ENCODE assay signal across 20 mouse cellular contexts in genomic region chr12:50333182-50333581, GRCm38 (mm10).
DNase-seq lines count a peak whose midpoint lies in the region; ATAC-seq lines count a peak whose summit lies in the region.
"Had no signal": no experiment of that assay in that cellular context is flagged by ENCODE, and none has a peak within 500 bp of the region (broad histone marks: within the 10 kb centered on the region; RNA-seq: fewer than 3 reads in every experiment).

No protein-coding gene starts in this region.

- DNase-seq in forebrain, embryonic 10.5 days (ENCODE audit: extremely low spot score, low spot score): no peak
- peak; percentile 92 for DNase-seq in retina, postnatal 1 day
- no peak for DNase-seq in adrenal gland, adult (ENCODE audit: inconsistent age in 2 of 2, low spot score in 1 of 2)
- DNase-seq: adrenal gland, adult 8-10 months; heart, postnatal 14 days; kidney, adult 8-10 months; kidney, postnatal 14 days; layer of hippocampus, postnatal 36 days; liver; lung, postnatal 14 days; thymus, postnatal 25 days had no signal

- H3K27ac ChIP-seq in forebrain, embryonic 12.5 days: no peak overlapping the region
- no peak overlapping the region for H3K27ac ChIP-seq in forebrain, embryonic 10.5 days
- H3K27ac ChIP-seq in midbrain, embryonic 13.5 days: no peak overlapping the region
- H3K27ac ChIP-seq in midbrain, embryonic 15.5 days: no peak overlapping the region
- no peak overlapping the region for H3K27ac ChIP-seq in forebrain, embryonic 15.5 days (replicated peaks)
- H3K27ac ChIP-seq: layer of hippocampus, adult 2 months had no signal

- no peak overlapping the region for H3K9ac ChIP-seq in forebrain, embryonic 12.5 days
- no peak overlapping the region for H3K9ac ChIP-seq in midbrain, embryonic 13.5 days (replicated peaks)
- H3K9ac ChIP-seq in midbrain, embryonic 15.5 days: no peak overlapping the region
- H3K9ac ChIP-seq in forebrain, embryonic 15.5 days (replicated peaks): no peak overlapping the region

- H3K4me3 ChIP-seq in forebrain, embryonic 12.5 days (replicated peaks): no peak overlapping the region
- no peak overlapping the region for H3K4me3 ChIP-seq in forebrain, embryonic 10.5 days
- no peak overlapping the region for H3K4me3 ChIP-seq in midbrain, embryonic 13.5 days (replicated peaks)
- no peak overlapping the region for H3K4me3 ChIP-seq in midbrain, embryonic 15.5 days
- H3K4me3 ChIP-seq in forebrain, embryonic 15.5 days: no peak overlapping the region
- H3K4me3 ChIP-seq: layer of hippocampus, adult 2 months; megakaryocyte, embryonic 14.5 days; myocyte had no signal

- no peaks in the 10 kb centered on the region for H3K36me3 ChIP-seq in forebrain, embryonic 12.5 days (replicated peaks)
- no peaks in the 10 kb centered on the region for H3K36me3 ChIP-seq in forebrain, embryonic 10.5 days (replicated peaks)
- H3K36me3 ChIP-seq in midbrain, embryonic 13.5 days: no peaks in the 10 kb centered on the region
- H3K36me3 ChIP-seq in midbrain, embryonic 15.5 days (replicated peaks): no peaks in the 10 kb centered on the region
- no peaks in the 10 kb centered on the region for H3K36me3 ChIP-seq in forebrain, embryonic 15.5 days

- H3K4me1 ChIP-seq in forebrain, embryonic 12.5 days: no peaks in the 10 kb centered on the region
- peaks cover 9% of the 10 kb centered on the region for H3K4me1 ChIP-seq in forebrain, embryonic 10.5 days
- H3K4me1 ChIP-seq in midbrain, embryonic 13.5 days (replicated peaks): 0 out of 2 replicates have a peak, but pooled peaks cover 2% of the 10 kb centered on the region
- H3K4me1 ChIP-seq in midbrain, embryonic 15.5 days: no peaks in the 10 kb centered on the region
- H3K4me1 ChIP-seq in forebrain, embryonic 15.5 days: 0 out of 2 replicates have a peak, but pooled peaks cover 2% of the 10 kb centered on the region
- H3K4me1 ChIP-seq: megakaryocyte, embryonic 14.5 days had no signal

- H3K9me3 ChIP-seq in forebrain, embryonic 12.5 days: no peaks in the 10 kb centered on the region
- H3K9me3 ChIP-seq in forebrain, embryonic 10.5 days: no peaks in the 10 kb centered on the region
- no peaks in the 10 kb centered on the region for H3K9me3 ChIP-seq in midbrain, embryonic 13.5 days
- no peaks in the 10 kb centered on the region for H3K9me3 ChIP-seq in midbrain, embryonic 15.5 days
- H3K9me3 ChIP-seq in forebrain, embryonic 15.5 days: no peaks in the 10 kb centered on the region
- H3K9me3 ChIP-seq: megakaryocyte, embryonic 14.5 days had no signal

- peak; percentile 77; the same call in 1 of the 2 replicates for ATAC-seq in forebrain, embryonic 12.5 days (ENCODE audit: low FRiP score)
- 0 out of 2 replicates have a peak, but pooled peaks have one; percentile 34 for ATAC-seq in midbrain, embryonic 13.5 days
- ATAC-seq in midbrain, embryonic 15.5 days (replicated peaks): no peak
- 0 out of 2 replicates have a peak, but pooled peaks have one; percentile 41 for ATAC-seq in forebrain, embryonic 15.5 days (replicated peaks)
- ATAC-seq: inflammation-experienced regulatory T-cells, adult 6 months had no signal

- H3K27me3 ChIP-seq in forebrain, embryonic 12.5 days: no peaks in the 10 kb centered on the region
- no peaks in the 10 kb centered on the region for H3K27me3 ChIP-seq in forebrain, embryonic 10.5 days (ENCODE audit: poor library complexity, severe bottlenecking)
- H3K27me3 ChIP-seq in midbrain, embryonic 13.5 days: no peaks in the 10 kb centered on the region
- H3K27me3 ChIP-seq in midbrain, embryonic 15.5 days (replicated peaks): no peaks in the 10 kb centered on the region
- no peaks in the 10 kb centered on the region for H3K27me3 ChIP-seq in forebrain, embryonic 15.5 days
- H3K27me3 ChIP-seq: megakaryocyte, embryonic 14.5 days had no signal

- H3K4me2 ChIP-seq in forebrain, embryonic 12.5 days: no peak overlapping the region
- H3K4me2 ChIP-seq in midbrain, embryonic 13.5 days (replicated peaks): no peak overlapping the region
- no peak overlapping the region for H3K4me2 ChIP-seq in midbrain, embryonic 15.5 days
- no peak overlapping the region for H3K4me2 ChIP-seq in forebrain, embryonic 15.5 days (replicated peaks)
- H3K4me2 ChIP-seq: heart, embryonic 11.5 days had no signal

- WGBS in forebrain, embryonic 12.5 days: 11% methylated on average over 4 of the region's 4 CpGs
- WGBS in forebrain, embryonic 10.5 days: 42% methylated on average over 4 of the region's 4 CpGs
- WGBS in midbrain, embryonic 13.5 days: 15% methylated on average over 4 of the region's 4 CpGs
- 12% methylated on average over 4 of the region's 4 CpGs for WGBS in midbrain, embryonic 15.5 days
- WGBS in forebrain, embryonic 15.5 days: 6% methylated on average over 4 of the region's 4 CpGs
